Mouse (Mus musculus): ENCODE data around the gene Slc16a5. TPM values are rescaled to one million over a fixed set of nuclear protein-coding genes. Genes with fewer than 3 reads are reported as not detected.
"Not testable (repeated sequence)": the region's sequence is repeated elsewhere in the genome, so short reads cannot be mapped to it uniquely, and the experiment has no call there.

The Slc16a5 gene
- polyA plus RNA-seq, 1 experiment = 31.1 TPM

GRCm38 (mm10) chr11:115454822-115455221 lies 7.5 kb upstream of the Slc16a5 start:
- peaks cover 19% of the 10 kb centered on the region for H3K4me1 ChIP-seq (ENCODE audit: control insufficient read depth, insufficient read depth, low read length)
- not testable (repeated sequence) for H3K4me3 ChIP-seq (ENCODE audit: insufficient read depth, low read depth, low read length); H3K27ac ChIP-seq (ENCODE audit: insufficient read depth, low read depth, low read length); DNase-seq; H3K36me3 ChIP-seq (ENCODE audit: control insufficient read depth, insufficient read depth, low read length); H3K27me3 ChIP-seq (replicated peaks; ENCODE audit: control insufficient read depth, insufficient read depth, low read length)
- 90% methylated on average over 6 of the region's 6 CpGs for WGBS
- TF ChIP-seq CTCF (conservative IDR thresholded peaks at IDR 0.05; ENCODE audit: insufficient read depth, insufficient read length, low read depth, low read length) = 0 out of 2 replicates have a peak, but pooled peaks have one; percentile 6

GRCm38 (mm10) chr11:115455619-115456018 lies 6.7 kb upstream of the Slc16a5 start:
- H3K27me3 ChIP-seq (replicated peaks; ENCODE audit: control insufficient read depth, insufficient read depth, low read length) = no peaks in the 10 kb centered on the region
- peaks cover 11% of the 10 kb centered on the region for H3K4me1 ChIP-seq (ENCODE audit: control insufficient read depth, insufficient read depth, low read length)
- no peaks in the 10 kb centered on the region for H3K36me3 ChIP-seq (ENCODE audit: control insufficient read depth, insufficient read depth, low read length)
- WGBS = 91% methylated on average over 15 of the region's 15 CpGs
- no peak overlapping the region for H3K27ac ChIP-seq (ENCODE audit: insufficient read depth, low read depth, low read length)
- DNase-seq = no peak
- TF ChIP-seq POLR2A (IDR thresholded peaks at IDR 0.05; ENCODE audit: low read depth, low read length) = no peak
- TF ChIP-seq CTCF (conservative IDR thresholded peaks at IDR 0.05; ENCODE audit: insufficient read depth, insufficient read length, low read depth, low read length) = no peak
- no peak overlapping the region for H3K4me3 ChIP-seq (ENCODE audit: insufficient read depth, low read depth, low read length)

GRCm38 (mm10) chr11:115456182-115456581 lies 6.1 kb upstream of the Slc16a5 start:
- no peak for DNase-seq
- Histone ChIP-seq H3K27ac (ENCODE audit: insufficient read depth, low read depth, low read length) (no peak overlapping the region), H3K27me3 (replicated peaks; ENCODE audit: control insufficient read depth, insufficient read depth, low read length) (no peaks in the 10 kb centered on the region), H3K4me1 (ENCODE audit: control insufficient read depth, insufficient read depth, low read length) (peaks cover 5% of the 10 kb centered on the region), H3K4me3 (ENCODE audit: insufficient read depth, low read depth, low read length) (no peak overlapping the region), H3K36me3 (ENCODE audit: control insufficient read depth, insufficient read depth, low read length) (no peaks in the 10 kb centered on the region)
- TF ChIP-seq CTCF (conservative IDR thresholded peaks at IDR 0.05; ENCODE audit: insufficient read depth, insufficient read length, low read depth, low read length) = no peak
- TF ChIP-seq POLR2A (IDR thresholded peaks at IDR 0.05; ENCODE audit: low read depth, low read length) = no peak
- 71% methylated on average over 5 of the region's 5 CpGs for WGBS

GRCm38 (mm10) chr11:115457405-115457804 lies 4.9 kb upstream of the Slc16a5 start:
- WGBS = 29% methylated on average over 6 of the region's 6 CpGs
- Histone ChIP-seq H3K27me3 (replicated peaks; ENCODE audit: control insufficient read depth, insufficient read depth, low read length) (no peaks in the 10 kb centered on the region), H3K4me3 (ENCODE audit: insufficient read depth, low read depth, low read length) (no peak overlapping the region), H3K27ac (ENCODE audit: insufficient read depth, low read depth, low read length) (no peak overlapping the region), H3K36me3 (ENCODE audit: control insufficient read depth, insufficient read depth, low read length) (no peaks in the 10 kb centered on the region), H3K4me1 (ENCODE audit: control insufficient read depth, insufficient read depth, low read length) (peaks cover 5% of the 10 kb centered on the region)
- TF ChIP-seq CTCF (conservative IDR thresholded peaks at IDR 0.05; ENCODE audit: insufficient read depth, insufficient read length, low read depth, low read length) = no peak
- TF ChIP-seq POLR2A (IDR thresholded peaks at IDR 0.05; ENCODE audit: low read depth, low read length) = no peak
- peak; percentile 77 for DNase-seq

- no peak for DNase-seq
- TF ChIP-seq POLR2A (IDR thresholded peaks at IDR 0.05; ENCODE audit: low read depth, low read length) = no peak
- no peak for TF ChIP-seq CTCF (conservative IDR thresholded peaks at IDR 0.05; ENCODE audit: insufficient read depth, insufficient read length, low read depth, low read length)
- Histone ChIP-seq H3K36me3 (ENCODE audit: control insufficient read depth, insufficient read depth, low read length) (no peaks in the 10 kb centered on the region), H3K27me3 (replicated peaks; ENCODE audit: control insufficient read depth, insufficient read depth, low read length) (no peaks in the 10 kb centered on the region), H3K27ac (ENCODE audit: insufficient read depth, low read depth, low read length) (no peak overlapping the region), H3K4me1 (ENCODE audit: control insufficient read depth, insufficient read depth, low read length) (peaks cover 5% of the 10 kb centered on the region), H3K4me3 (ENCODE audit: insufficient read depth, low read depth, low read length) (no peak overlapping the region)
- WGBS = 52% methylated on average over 8 of the region's 8 CpGs
These were observed 1.3 kb upstream of the Slc16a5 start for GRCm38 (mm10) chr11:115460976-115461375.

GRCm38 (mm10) chr11:115461846-115462242 lies 430 bp upstream of the Slc16a5 start:
- Histone ChIP-seq H3K27me3 (replicated peaks; ENCODE audit: control insufficient read depth, insufficient read depth, low read length) (no peaks in the 10 kb centered on the region), H3K4me3 (ENCODE audit: insufficient read depth, low read depth, low read length) (no peak overlapping the region; the same call in 1 of the 2 replicates), H3K4me1 (ENCODE audit: control insufficient read depth, insufficient read depth, low read length) (peaks cover 5% of the 10 kb centered on the region), H3K36me3 (ENCODE audit: control insufficient read depth, insufficient read depth, low read length) (no peaks in the 10 kb centered on the region), H3K27ac (ENCODE audit: insufficient read depth, low read depth, low read length) (peak overlapping the region; percentile 94)
- TF ChIP-seq POLR2A (IDR thresholded peaks at IDR 0.05; ENCODE audit: low read depth, low read length) (no peak), CTCF (conservative IDR thresholded peaks at IDR 0.05; ENCODE audit: insufficient read depth, insufficient read length, low read depth, low read length) (no peak)
- no peak for DNase-seq
- WGBS = 57% methylated on average over 5 of the region's 5 CpGs

GRCm38 (mm10) chr11:115463397-115463796 lies 1.1 kb downstream of the Slc16a5 start:
- Histone ChIP-seq H3K27me3 (replicated peaks; ENCODE audit: control insufficient read depth, insufficient read depth, low read length) (no peaks in the 10 kb centered on the region), H3K4me1 (ENCODE audit: control insufficient read depth, insufficient read depth, low read length) (no peaks in the 10 kb centered on the region), H3K4me3 (ENCODE audit: insufficient read depth, low read depth, low read length) (peak overlapping the region; percentile 52), H3K36me3 (ENCODE audit: control insufficient read depth, insufficient read depth, low read length) (no peaks in the 10 kb centered on the region), H3K27ac (ENCODE audit: insufficient read depth, low read depth, low read length) (peak overlapping the region; percentile 94)
- WGBS = 63% methylated on average over 11 of the region's 11 CpGs
- TF ChIP-seq CTCF (conservative IDR thresholded peaks at IDR 0.05; ENCODE audit: insufficient read depth, insufficient read length, low read depth, low read length) (no peak), POLR2A (IDR thresholded peaks at IDR 0.05; ENCODE audit: low read depth, low read length) (peak; percentile 28)
- DNase-seq = peak; percentile 65
